Mouse (Mus musculus): ENCODE results near the gene Fermt2. TPM values are rescaled to one million over a fixed set of nuclear protein-coding genes. Genes with fewer than 3 reads are reported as not detected.
A peak's percentile ranks its signal among the peaks of the same experiment; 100 is the strongest.

Fermt2 gene
- total RNA-seq (2021) = 89.6 and 113 TPM in 2 replicates
- long read RNA-seq, transcript Fermt2-201 (15 exons, 3,293 nt) = major isoform, 14 of 59 reads
- long read RNA-seq, partial matches to known transcripts = 27 of 59 reads
- long read RNA-seq, other reads (novel, unspliced or antisense) = 18 of 59 reads

GRCm38 (mm10) chr14:45529411-45530363 lies at the start of gene Fermt2:
Gene Fermt2 (minus strand): TSS chr14:45530118.
- peak; percentile 89 for DNase-seq

- peak; percentile 69 for DNase-seq
These were observed 36.4 kb upstream of the Fermt2 start for GRCm38 (mm10) chr14:45566066-45566937.

- DNase-seq = peak; percentile 27
These were observed 35.5 kb upstream of the Fermt2 start for GRCm38 (mm10) chr14:45565216-45566065.

GRCm38 (mm10) chr14:45563577-45563976 lies 33.7 kb upstream of the Fermt2 start:
- peak; percentile 65 for DNase-seq

- DNase-seq = no peak
These were observed 31.8 kb upstream of the Fermt2 start for GRCm38 (mm10) chr14:45561681-45562080.

GRCm38 (mm10) chr14:45559018-45559417 lies 29.1 kb upstream of the Fermt2 start:
- DNase-seq = no peak

GRCm38 (mm10) chr14:45554336-45554735 lies 24.4 kb upstream of the Fermt2 start:
- DNase-seq = no peak

- peak; percentile 18 for DNase-seq
These were observed 23.9 kb upstream of the Fermt2 start for GRCm38 (mm10) chr14:45553854-45554253.

- no peak for DNase-seq
These were observed 22.5 kb upstream of the Fermt2 start for GRCm38 (mm10) chr14:45552431-45552830.

GRCm38 (mm10) chr14:45551121-45551768 lies 21.3 kb upstream of the Fermt2 start:
- peak; percentile 34 for DNase-seq

GRCm38 (mm10) chr14:45550010-45550647 lies 20.2 kb upstream of the Fermt2 start:
- no peak for DNase-seq

GRCm38 (mm10) chr14:45548118-45548517 lies 18.2 kb upstream of the Fermt2 start:
- no peak for DNase-seq

- no peak for DNase-seq
These were observed 15.0 kb upstream of the Fermt2 start for GRCm38 (mm10) chr14:45544905-45545304.

GRCm38 (mm10) chr14:45544026-45544425 lies 14.1 kb upstream of the Fermt2 start:
- no peak for DNase-seq

GRCm38 (mm10) chr14:45539659-45540468 lies 9.9 kb upstream of the Fermt2 start:
- DNase-seq = peak; percentile 81

GRCm38 (mm10) chr14:45530364-45531345 lies 737 bp upstream of the Fermt2 start:
- no peak for DNase-seq

- peak; percentile 24 for DNase-seq
These were observed 1.1 kb downstream of the Fermt2 start for GRCm38 (mm10) chr14:45528861-45529260.

- no peak for DNase-seq
These were observed 14.1 kb downstream of the Fermt2 start for GRCm38 (mm10) chr14:45515771-45516170.
